Mouse (Mus musculus) embryonic fibroblast, embryonic 13.5 days (primary cell): ENCODE results near the gene Csn1s2a. TPM values are rescaled to one million over a fixed set of nuclear protein-coding genes. Genes with fewer than 3 reads are reported as not detected.
"Not testable (repeated sequence)": the region's sequence is repeated elsewhere in the genome, so short reads cannot be mapped to it uniquely, and the experiment has no call there.

ENCODE experiments used
- H3K27ac ChIP-seq: 2 replicates; pipeline ENCODE4 v1.5.1; 2012; ENCODE audit warnings: low read length, control low read depth, inconsistent platforms; ENCODE audit not compliant: insufficient read depth
- H3K4me1 ChIP-seq: 2 replicates; pipeline ENCODE4 v1.6.1; 2011; ENCODE audit warnings: low read length; ENCODE audit not compliant: control insufficient read depth, insufficient read depth
- H3K4me3 ChIP-seq: 2 replicates; pipeline ENCODE4 v1.5.1; 2011; ENCODE audit warnings: mild to moderate bottlenecking, control low read depth, low read length; ENCODE audit not compliant: insufficient read depth
- CTCF ChIP-seq: IDR thresholded peaks from 2 replicates; pipeline ENCODE4 v1.5.1; 2011; ENCODE audit warnings: mild to moderate bottlenecking, control low read depth, low read length, moderate library complexity, borderline replicate concordance; ENCODE audit not compliant: insufficient read depth
- POLR2A ChIP-seq: IDR thresholded peaks from 2 replicates; pipeline ENCODE4 v1.6.1; 2011; ENCODE audit warnings: low read depth, mild to moderate bottlenecking, control low read depth, low read length, moderate library complexity
- polyA plus RNA-seq: library from polyadenylated mRNA; stranded (reverse); fragments of >200 nt; gene quantifications from 2 replicates; pipeline ENCODE4 v1.2.4, GENCODE M21; 2011; ENCODE audit warnings: low read depth; ENCODE audit not compliant: missing spikeins, insufficient read length

Csn1s2a gene
- not detected in 2 replicates for polyA plus RNA-seq

DNA sequence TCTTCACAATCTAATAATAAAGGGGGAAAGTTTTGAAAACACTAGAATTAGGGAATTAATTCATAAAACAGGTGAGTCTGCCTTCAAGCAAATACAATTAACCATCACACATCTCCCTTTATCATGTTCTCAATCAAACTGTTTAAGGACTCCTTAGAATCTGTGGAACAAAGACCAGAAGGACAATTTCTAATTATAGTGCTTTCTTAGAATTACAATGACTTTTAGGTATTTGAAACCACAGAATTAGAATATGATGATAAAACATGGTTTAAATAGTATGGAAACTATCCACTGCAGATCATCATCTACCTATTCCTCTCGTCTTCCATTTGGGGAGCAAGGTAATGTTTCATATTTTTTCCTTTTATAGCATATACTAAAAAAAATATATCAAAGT lies at the start of gene Csn1s2a:
Gene Csn1s2a (plus strand): TSS at position 301 of the 400 bp plus-strand sequence.
- no peaks in the 10 kb centered on the region for H3K4me1 ChIP-seq
- no peak for TF ChIP-seq CTCF
- TF ChIP-seq POLR2A, result no peak
- H3K27ac ChIP-seq, result no peak within 1 kb of the TSS

GRCm38 (mm10) chr5:87734821-87735220 lies 39.5 kb upstream of the Csn1s2a start:
- no peak overlapping the region for H3K4me3 ChIP-seq
- no peak overlapping the region for H3K27ac ChIP-seq
- TF ChIP-seq POLR2A (no peak), CTCF (no peak)
- H3K4me1 ChIP-seq, result no peaks in the 10 kb centered on the region

More for the DNA sequence above, at the start of gene Csn1s2a:
- no peak within 1 kb of the TSS for H3K4me3 ChIP-seq

- Histone ChIP-seq H3K4me1 (no peaks in the 10 kb centered on the region), H3K27ac (no peak overlapping the region), H3K4me3 (no peak overlapping the region)
- TF ChIP-seq POLR2A (no peak), CTCF (no peak)
These were observed 20.9 kb upstream of the Csn1s2a start for GRCm38 (mm10) chr5:87753471-87753870.

DNA sequence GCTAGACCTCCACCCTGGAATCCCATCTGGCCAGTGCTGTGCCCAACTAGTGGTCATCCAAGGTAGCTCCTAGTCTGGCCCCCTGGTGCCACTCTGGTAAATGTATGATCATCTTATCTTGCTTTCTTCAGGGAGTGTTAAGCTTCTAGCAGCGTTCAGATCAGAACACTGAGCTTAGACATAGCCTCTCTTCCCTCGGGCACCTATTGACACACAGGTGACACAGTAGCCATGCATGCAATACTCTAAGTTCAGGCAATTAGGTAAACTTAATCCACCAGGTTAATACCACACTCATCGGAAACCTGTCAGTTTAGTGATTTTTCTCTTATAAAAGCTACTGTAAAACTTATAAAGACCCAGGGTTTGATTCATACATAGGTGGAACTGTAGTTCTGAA lies 9.8 kb upstream of the Csn1s2a start:
- Histone ChIP-seq H3K4me1 (no peaks in the 10 kb centered on the region), H3K4me3 (no peak overlapping the region), H3K27ac (no peak overlapping the region)
- no peak for TF ChIP-seq POLR2A
- TF ChIP-seq CTCF, result no peak

GRCm38 (mm10) chr5:87772151-87772550 lies 2.2 kb upstream of the Csn1s2a start:
- H3K27ac ChIP-seq, H3K4me3 ChIP-seq, H3K4me1 ChIP-seq: not testable (repeated sequence)

DNA sequence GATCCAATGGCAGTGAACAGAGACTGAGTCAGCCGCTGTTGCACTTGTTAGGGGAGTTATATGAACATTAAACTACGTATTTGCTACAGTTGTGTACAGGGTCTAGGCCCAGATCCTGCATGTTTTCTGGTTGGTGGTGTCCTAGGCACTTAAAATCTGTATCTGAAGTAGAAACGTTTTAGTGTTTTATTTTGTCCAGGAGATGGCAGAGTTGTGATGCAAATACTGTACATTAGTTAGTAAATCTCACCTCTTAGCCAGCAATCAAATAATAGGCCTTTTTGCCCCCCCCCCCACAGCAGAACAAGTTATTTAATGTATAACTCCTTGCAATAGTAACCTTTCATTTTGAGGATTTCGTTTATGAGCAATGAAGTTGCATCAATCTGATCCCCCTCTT lies 8.4 kb downstream of the Csn1s2a start:
- TF ChIP-seq CTCF (no peak), POLR2A (no peak)
- Histone ChIP-seq H3K4me3 (no peak overlapping the region), H3K27ac (no peak overlapping the region), H3K4me1 (no peaks in the 10 kb centered on the region)

- TF ChIP-seq CTCF (no peak), POLR2A (no peak)
- Histone ChIP-seq H3K27ac (no peak within 1 kb of the TSS), H3K4me1 (no peaks in the 10 kb centered on the region), H3K4me3 (no peak within 1 kb of the TSS)
These were observed 33.4 kb downstream of the Csn1s2a start, which contains the start of gene Csn1s2b for GRCm38 (mm10) chr5:87807782-87808181. Csn1s2b (plus strand) TSS chr5:87808082.

DNA sequence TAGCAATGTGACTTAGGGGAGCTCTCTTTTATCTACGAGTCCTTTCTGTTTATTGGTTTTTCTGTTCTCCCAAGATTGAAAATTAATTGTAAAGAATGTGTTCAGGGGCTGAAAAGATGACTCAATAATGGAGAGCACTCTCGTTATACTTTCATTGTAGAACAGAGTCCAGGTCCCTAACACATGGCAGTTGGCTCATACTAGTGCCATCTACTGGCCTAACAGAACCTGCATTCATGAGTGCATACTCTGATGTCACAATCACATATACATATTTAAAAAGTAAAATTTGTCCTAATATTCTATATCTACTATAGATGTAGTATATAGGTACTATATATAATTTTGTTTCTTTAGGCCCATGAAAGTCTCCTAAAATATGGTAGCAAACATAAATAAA lies 34.9 kb downstream of the Csn1s2a start:
- Histone ChIP-seq H3K4me3 (no peak overlapping the region), H3K27ac (no peak overlapping the region), H3K4me1 (no peaks in the 10 kb centered on the region)
- TF ChIP-seq POLR2A (no peak), CTCF (no peak)

- H3K4me3 ChIP-seq, result no peak within 1 kb of the TSS
- no peak for TF ChIP-seq CTCF
- TF ChIP-seq POLR2A, result no peak
- no peaks in the 10 kb centered on the region for H3K4me1 ChIP-seq
- no peak within 1 kb of the TSS for H3K27ac ChIP-seq
These were observed 51.0 kb downstream of the Csn1s2a start, which contains the start of gene Prr27 for GRCm38 (mm10) chr5:87825386-87825785. Prr27 (plus strand) TSS chr5:87825686.

Other genes with a start within 250 kb of the Csn1s2a start
- gene Sult1b1, start 236.4 kb upstream of the Csn1s2a start, polyA plus RNA-seq, result not detected in 2 replicates
- not detected in 2 replicates for gene Sult1d1, start 205.5 kb upstream of the Csn1s2a start, polyA plus RNA-seq
- not detected in 2 replicates for gene Sult1e1, start 183.0 kb upstream of the Csn1s2a start, polyA plus RNA-seq
- gene Csn1s1, start 108.4 kb upstream of the Csn1s2a start, polyA plus RNA-seq, result not detected in 2 replicates
- not detected in 2 replicates for gene Csn2, start 74.9 kb upstream of the Csn1s2a start, polyA plus RNA-seq
- gene Csn1s2b, start 33.5 kb downstream of the Csn1s2a start, polyA plus RNA-seq, result not detected in 2 replicates
- not detected in 2 replicates for gene Prr27, start 51.1 kb downstream of the Csn1s2a start, polyA plus RNA-seq
- not detected in 2 replicates for gene Odam, start 110.5 kb downstream of the Csn1s2a start, polyA plus RNA-seq
- not detected in 2 replicates for gene Csn3, start 151.0 kb downstream of the Csn1s2a start, polyA plus RNA-seq
- 0.32 TPM in 1 of 2 replicates, not detected in the other for gene 2310003L06Rik, start 194.9 kb downstream of the Csn1s2a start, polyA plus RNA-seq
- gene Gm28434, start 194.9 kb downstream of the Csn1s2a start, polyA plus RNA-seq, result not detected in 2 replicates
- not detected in 2 replicates for gene Cabs1, start 204.9 kb downstream of the Csn1s2a start, polyA plus RNA-seq
- gene Smr3a, start 228.0 kb downstream of the Csn1s2a start, polyA plus RNA-seq, result not detected in 2 replicates